Mouse (Mus musculus) lung, postnatal 0 days (tissue): ENCODE data around the gene Ulk2.

ENCODE experiments used
- CTCF ChIP-seq: IDR thresholded peaks from 2 replicates; pipeline ENCODE4 v1.5.1; 2016; ENCODE audit warnings: antibody characterized with exemption, mild to moderate bottlenecking
- EP300 ChIP-seq: IDR thresholded peaks from 2 replicates; pipeline ENCODE4 v1.6.1; 2016; ENCODE audit warnings: antibody characterized with exemption, mild to moderate bottlenecking, control low read depth

GRCm38 (mm10) chr11:61809793-61810192 lies 45.1 kb downstream of the Ulk2 start:
- TF ChIP-seq CTCF (no peak), EP300 (no peak)
